Mouse (Mus musculus) kidney, embryonic 16.5 days (tissue): ENCODE results near the gene Myzap. TPM values are rescaled to one million over a fixed set of nuclear protein-coding genes. Genes with fewer than 3 reads are reported as not detected.

Source experiments
- ATAC-seq: fragments of 200-750 bp; cut with Nextera tagmentation; 2 replicates; pipeline ENCODE4 v1.8.0; 2017; ENCODE audit warnings: moderate TSS enrichment; ENCODE audit not compliant: low FRiP score, low TSS enrichment
- H3K27ac ChIP-seq: fragments of 300-500 bp; sonication (generic); 2 replicates; pipeline ENCODE4 v1.5.1; 2014; ENCODE audit warnings: low read length
- H3K27me3 ChIP-seq: fragments of 300-500 bp; sonication (generic); 2 replicates; pipeline ENCODE4 v1.6.1; 2014; ENCODE audit warnings: low read length, control low read depth, mixed read lengths; ENCODE audit not compliant: insufficient read depth
- H3K36me3 ChIP-seq: fragments of 300-500 bp; sonication (generic); 2 replicates; pipeline ENCODE4 v1.6.1; 2014; ENCODE audit warnings: low read length, control low read depth, mixed read lengths; ENCODE audit not compliant: insufficient read depth
- H3K4me1 ChIP-seq: fragments of 300-500 bp; sonication (generic); 2 replicates; pipeline ENCODE4 v1.6.1; 2014; ENCODE audit warnings: low read length, control low read depth, mixed read lengths; ENCODE audit not compliant: insufficient read depth
- H3K4me2 ChIP-seq: fragments of 300-500 bp; sonication (generic); replicated peaks from 2 replicates; pipeline ENCODE4 v1.6.1; 2014; ENCODE audit warnings: low read depth, low read length
- H3K4me3 ChIP-seq: fragments of 300-500 bp; sonication (generic); 2 replicates; pipeline ENCODE4 v1.5.1; 2014; ENCODE audit warnings: mild to moderate bottlenecking, low read length
- H3K9ac ChIP-seq: fragments of 300-500 bp; sonication (generic); replicated peaks from 2 replicates; pipeline ENCODE4 v1.6.1; 2014; ENCODE audit warnings: low read length
- H3K9me3 ChIP-seq: fragments of 300-500 bp; sonication (generic); 2 replicates; pipeline ENCODE4 v1.6.1; 2016; ENCODE audit warnings: low read length, control low read depth
- WGBS: fragments of 180-500 bp; shearing (Covaris S2); extraction: QIAGEN DNeasy Blood & Tissue Kit; methylation state at CpG from one replicate; pipeline ENCODE4 v1.1.7; 2014; 5-methylcytosine and 5-hydroxymethylcytosine counted together
- polyA plus RNA-seq: library from polyadenylated mRNA; unstranded; fragments of >200 nt; fragmentation: Nextera tagmentation; extraction: Ambion mirVana; gene quantifications from 2 replicates; pipeline ENCODE4 v1.2.1, GENCODE M21; 2015

Myzap gene
- polyA plus RNA-seq, 1 experiment from 2014 or later, result 19.0 TPM

DNA sequence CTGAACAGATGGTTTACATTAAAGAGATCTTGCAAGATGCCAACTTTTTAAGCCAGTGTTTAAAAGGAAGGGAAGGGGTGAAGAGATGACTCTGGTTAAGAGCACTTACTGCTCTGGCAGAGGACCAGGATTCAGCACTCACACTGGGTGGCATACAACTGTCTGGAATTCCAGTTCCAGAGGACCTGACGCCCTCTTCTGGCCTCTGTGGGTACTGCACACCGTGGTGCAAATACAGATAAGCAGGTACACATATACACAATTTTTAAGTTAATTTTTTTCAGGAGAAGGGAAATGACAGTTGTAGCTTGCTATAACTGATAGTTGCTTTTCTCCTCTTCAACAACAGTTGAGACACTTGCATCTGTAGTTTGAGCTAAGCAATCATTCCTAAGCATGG is 62.2 kb downstream of the Myzap start:
- peaks cover 5% of the 10 kb centered on the region; the same call in 1 of the 2 replicates for H3K36me3 ChIP-seq

GRCm38 (mm10) chr9:71527438-71527837 is 64.7 kb downstream of the Myzap start:
- H3K4me3 ChIP-seq, result no peak overlapping the region
- H3K27ac ChIP-seq, result no peak overlapping the region
- H3K4me2 ChIP-seq, result no peak overlapping the region
- H3K9me3 ChIP-seq, result peaks cover 4% of the 10 kb centered on the region
- peak; percentile 63; the same call in 1 of the 2 replicates for ATAC-seq
- 30% methylated on average over 9 of the region's 9 CpGs for WGBS
- H3K27me3 ChIP-seq, result 0 out of 2 replicates have a peak, but pooled peaks cover 6% of the 10 kb centered on the region
- peaks cover 5% of the 10 kb centered on the region; the same call in 1 of the 2 replicates for H3K36me3 ChIP-seq
- peaks cover 5% of the 10 kb centered on the region; the same call in 1 of the 2 replicates for H3K4me1 ChIP-seq
- no peak overlapping the region for H3K9ac ChIP-seq

More for the DNA sequence above, 62.2 kb downstream of the Myzap start:
- Histone ChIP-seq H3K27me3 (0 out of 2 replicates have a peak, but pooled peaks cover 5% of the 10 kb centered on the region), H3K4me1 (peaks cover 5% of the 10 kb centered on the region; the same call in 1 of the 2 replicates), H3K4me2 (no peak overlapping the region), H3K9me3 (peaks cover 4% of the 10 kb centered on the region), H3K9ac (no peak overlapping the region), H3K27ac (no peak overlapping the region), H3K4me3 (no peak overlapping the region)
- WGBS, result 80% methylated on average over 2 of the region's 2 CpGs
- no peak for ATAC-seq

- no peak for ATAC-seq
- Histone ChIP-seq H3K9me3 (no peaks in the 10 kb centered on the region), H3K36me3 (no peaks in the 10 kb centered on the region), H3K4me2 (no peak overlapping the region), H3K27ac (no peak overlapping the region), H3K27me3 (0 out of 2 replicates have a peak, but pooled peaks cover 6% of the 10 kb centered on the region), H3K9ac (no peak overlapping the region), H3K4me1 (peaks cover 5% of the 10 kb centered on the region; the same call in 1 of the 2 replicates), H3K4me3 (no peak overlapping the region)
- 77% methylated on average over 4 of the region's 4 CpGs for WGBS
These were observed 68.3 kb downstream of the Myzap start for GRCm38 (mm10) chr9:71523901-71524300.

GRCm38 (mm10) chr9:71519836-71520235 is 72.3 kb downstream of the Myzap start:
- Histone ChIP-seq H3K4me2 (no peak overlapping the region), H3K4me1 (no peaks in the 10 kb centered on the region), H3K9me3 (no peaks in the 10 kb centered on the region), H3K36me3 (0 out of 2 replicates have a peak, but pooled peaks cover 1% of the 10 kb centered on the region), H3K27ac (no peak overlapping the region), H3K4me3 (no peak overlapping the region), H3K9ac (no peak overlapping the region), H3K27me3 (no peaks in the 10 kb centered on the region)
- no peak for ATAC-seq
- 67% methylated on average over 3 of the region's 3 CpGs for WGBS

GRCm38 (mm10) chr9:71517487-71517886 is 74.7 kb downstream of the Myzap start:
- Histone ChIP-seq H3K4me1 (no peaks in the 10 kb centered on the region), H3K9ac (no peak overlapping the region), H3K4me2 (no peak overlapping the region), H3K36me3 (peaks cover 11% of the 10 kb centered on the region), H3K27me3 (no peaks in the 10 kb centered on the region), H3K4me3 (no peak overlapping the region), H3K9me3 (no peaks in the 10 kb centered on the region), H3K27ac (no peak overlapping the region)
- ATAC-seq, result no peak
- 96% methylated on average over 4 of the region's 4 CpGs for WGBS

DNA sequence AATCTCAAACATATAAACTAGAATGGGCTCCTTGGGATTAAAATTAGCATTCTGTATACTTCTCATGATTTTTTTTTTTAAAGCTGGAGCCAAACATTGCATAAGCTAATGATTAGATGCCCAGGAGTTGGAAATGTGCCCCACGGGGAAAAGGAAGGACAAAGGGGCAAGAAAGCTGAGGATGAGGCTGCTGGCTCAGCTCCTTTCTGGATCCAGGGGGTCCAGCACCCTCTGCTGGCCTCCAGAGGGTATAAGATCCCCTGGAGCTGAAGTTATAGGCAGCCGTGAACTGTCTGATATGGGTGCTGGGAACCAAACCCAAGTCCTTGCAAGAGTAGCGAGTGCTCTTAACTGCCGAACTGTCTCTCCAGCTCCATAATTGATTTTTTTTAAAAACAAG is 76.3 kb downstream of the Myzap start:
- no peak for ATAC-seq
- Histone ChIP-seq H3K36me3 (peaks cover 11% of the 10 kb centered on the region), H3K9me3 (no peaks in the 10 kb centered on the region), H3K9ac (no peak overlapping the region), H3K4me2 (no peak overlapping the region), H3K27ac (no peak overlapping the region), H3K4me1 (no peaks in the 10 kb centered on the region), H3K27me3 (no peaks in the 10 kb centered on the region), H3K4me3 (no peak overlapping the region)
- WGBS, result 94% methylated on average over 4 of the region's 4 CpGs

DNA sequence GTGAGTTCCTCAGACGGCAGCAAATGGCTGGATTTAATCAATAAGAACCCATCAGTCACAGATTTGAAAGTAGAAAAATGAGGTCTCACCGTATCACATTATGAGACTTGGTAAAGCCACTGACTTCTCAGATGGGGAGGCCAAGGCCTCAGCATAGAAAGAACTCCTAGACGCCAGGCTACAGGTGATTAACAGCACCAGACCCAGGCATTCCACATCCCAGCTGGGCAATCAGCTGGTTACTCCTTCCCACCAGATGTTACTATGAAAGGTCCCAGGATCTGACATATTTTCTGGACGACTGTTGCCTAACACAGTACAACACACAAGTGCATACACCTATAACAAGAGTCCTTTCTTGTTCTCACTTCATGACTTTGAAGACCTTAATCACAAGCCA is 78.6 kb downstream of the Myzap start:
- ATAC-seq, result no peak

GRCm38 (mm10) chr9:71512899-71513298 is 79.3 kb downstream of the Myzap start:
- no peaks in the 10 kb centered on the region for H3K9me3 ChIP-seq
- ATAC-seq, result no peak
- peaks cover 11% of the 10 kb centered on the region for H3K36me3 ChIP-seq
- H3K9ac ChIP-seq, result no peak overlapping the region
- no peaks in the 10 kb centered on the region for H3K27me3 ChIP-seq
- no peaks in the 10 kb centered on the region for H3K4me1 ChIP-seq
- WGBS, result 47% methylated on average over 10 of the region's 10 CpGs
- H3K27ac ChIP-seq, result no peak overlapping the region
- no peak overlapping the region for H3K4me3 ChIP-seq
- H3K4me2 ChIP-seq, result no peak overlapping the region

More for the DNA sequence above, 78.6 kb downstream of the Myzap start:
- peaks cover 11% of the 10 kb centered on the region for H3K36me3 ChIP-seq
- no peaks in the 10 kb centered on the region for H3K9me3 ChIP-seq
- H3K27ac ChIP-seq, result no peak overlapping the region
- H3K27me3 ChIP-seq, result no peaks in the 10 kb centered on the region
- 54% methylated on average over 4 of the region's 4 CpGs for WGBS
- no peak overlapping the region for H3K4me2 ChIP-seq
- H3K4me3 ChIP-seq, result no peak overlapping the region
- H3K4me1 ChIP-seq, result no peaks in the 10 kb centered on the region
- no peak overlapping the region for H3K9ac ChIP-seq

- WGBS, result 16% methylated on average over 10 of the region's 10 CpGs
- peak overlapping the region; percentile 17; the same call in 1 of the 2 replicates for H3K4me2 ChIP-seq
- no peaks in the 10 kb centered on the region for H3K27me3 ChIP-seq
- peak; percentile 49; the same call in 1 of the 2 replicates for ATAC-seq
- H3K4me1 ChIP-seq, result peaks cover 27% of the 10 kb centered on the region
- no peak overlapping the region for H3K9ac ChIP-seq
- H3K4me3 ChIP-seq, result no peak overlapping the region
- peak overlapping the region; percentile 82 for H3K27ac ChIP-seq
- no peaks in the 10 kb centered on the region for H3K9me3 ChIP-seq
- H3K36me3 ChIP-seq, result no peaks in the 10 kb centered on the region
These were observed 93.6 kb downstream of the Myzap start for GRCm38 (mm10) chr9:71498391-71499182.

GRCm38 (mm10) chr9:71496637-71497036 is 95.5 kb downstream of the Myzap start:
- no peak overlapping the region for H3K4me2 ChIP-seq
- H3K4me3 ChIP-seq, result no peak overlapping the region
- H3K9me3 ChIP-seq, result no peaks in the 10 kb centered on the region
- WGBS, result 36% methylated on average over 2 of the region's 2 CpGs
- H3K36me3 ChIP-seq, result no peaks in the 10 kb centered on the region
- no peak overlapping the region for H3K9ac ChIP-seq
- peaks cover 43% of the 10 kb centered on the region for H3K4me1 ChIP-seq
- peak; percentile 69 for ATAC-seq
- H3K27ac ChIP-seq, result 0 out of 2 replicates have a peak overlapping the region, but pooled peaks have one; percentile 11
- no peaks in the 10 kb centered on the region for H3K27me3 ChIP-seq
